Mouse (Mus musculus) thymus, postnatal 14 days (tissue): ENCODE results near the gene Ints2.

Experiments used
- DNase-seq: peaks from one replicate; pipeline ENCODE4 v3.0.0; 2021

The Ints2 gene

DNA sequence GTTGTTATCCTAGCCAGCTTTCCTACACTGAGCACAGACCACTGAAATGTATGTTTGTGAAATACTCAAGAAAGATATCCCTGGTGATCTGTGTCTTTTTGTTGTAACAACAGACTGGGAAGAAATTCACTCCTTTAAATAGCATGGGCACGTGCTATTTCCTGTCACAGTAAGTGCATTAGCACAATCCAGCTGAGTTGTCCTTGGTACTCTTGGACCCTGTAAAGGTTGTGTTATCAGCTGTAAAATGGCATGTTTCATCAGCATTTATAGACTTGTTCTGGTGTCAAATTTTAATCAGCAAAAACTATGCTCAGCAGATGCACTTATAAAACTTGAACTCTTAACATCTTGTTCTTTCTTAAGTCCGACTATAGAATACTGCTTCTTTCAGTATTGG, 86.6 kb downstream of the Ints2 start:
- no peak for DNase-seq
